Comparison of ENCODE assay signal across 19 mouse cellular contexts in genomic region chr9:71321436-71321835, GRCm38 (mm10).
DNase-seq lines count a peak whose midpoint lies in the region; ATAC-seq and TF ChIP-seq lines count a peak whose summit lies in the region.
"Had no signal": no experiment of that assay in that cellular context is flagged by ENCODE, and none has a peak within 500 bp of the region (broad histone marks: within the 10 kb centered on the region; RNA-seq: fewer than 3 reads in every experiment).

No protein-coding gene starts in this region.

- H3K4me3 ChIP-seq in kidney, embryonic 16.5 days (ENCODE audit: low read length) = no peak overlapping the region
- H3K4me3 ChIP-seq: embryonic facial prominence, embryonic 13.5 days; gastrocnemius, adult 2 months; hindbrain, embryonic 12.5 days; liver, embryonic 12.5 days; myocyte had no signal

- no peak overlapping the region for H3K9ac ChIP-seq in kidney, embryonic 16.5 days (replicated peaks; ENCODE audit: low read length)
- H3K9ac ChIP-seq: embryonic facial prominence, embryonic 13.5 days; forebrain, postnatal 0 days; hindbrain, embryonic 12.5 days; liver, embryonic 12.5 days had no signal

- H3K9me3 ChIP-seq in kidney, embryonic 16.5 days (ENCODE audit: low read length) = no peaks in the 10 kb centered on the region
- H3K9me3 ChIP-seq: embryonic facial prominence, embryonic 13.5 days; hindbrain, embryonic 12.5 days; liver, embryonic 12.5 days had no signal

- no peaks in the 10 kb centered on the region for H3K27me3 ChIP-seq in Patski
- H3K27me3 ChIP-seq in kidney, embryonic 16.5 days (ENCODE audit: insufficient read depth, low read length) = no peaks in the 10 kb centered on the region
- H3K27me3 ChIP-seq: embryonic facial prominence, embryonic 13.5 days; hindbrain, embryonic 12.5 days; liver, embryonic 12.5 days had no signal

- TF ChIP-seq CTCF in Patski (IDR thresholded peaks at IDR 0.05) = no peak

- in situ Hi-C loops in Patski (cut with MboI; ENCODE audit: low pct_unique_long_range_greater_than_20kb) = loop anchor here (5.0 to 10.0 kb wide), 2 partner anchors 41 to 107 kb away; partner anchors contain the start of gene Aldh1a2

- no peak overlapping the region for H3K4me2 ChIP-seq in kidney, embryonic 16.5 days (replicated peaks; ENCODE audit: low read depth, low read length)
- H3K4me2 ChIP-seq: embryonic facial prominence, embryonic 13.5 days; hindbrain, embryonic 12.5 days; liver, embryonic 12.5 days had no signal

- 39% methylated on average over 7 of the region's 7 CpGs for WGBS in kidney, embryonic 16.5 days

- CTCF ChIA-PET in Patski (lab: Charles Lee) = interaction anchor here (0.7 to 1.9 kb wide), 5 partner anchors 31 to 1847 kb away, joined by 3 to 7 read pairs (median 3); partner anchors contain the start of gene Aldh1a2

- DNase-seq in heart, postnatal 10 days = peak; percentile 10 to 30
- DNase-seq in heart, postnatal 36 days = no peak
- DNase-seq in Muller cell, postnatal 12 days (ENCODE audit: inconsistent ontology term) = peak; percentile 56
- DNase-seq in Patski (ENCODE audit: low read depth, low spot score) = peak; percentile 89
- DNase-seq in thymus, postnatal 25 days = no peak
- no peak for DNase-seq in adrenal gland, adult 2 months
- no peak for DNase-seq in right cerebral cortex, postnatal 36 days (ENCODE audit: low spot score in 2 of 2)
- DNase-seq: cerebellum, adult 9-11 months; forebrain, postnatal 0 days; left cerebral cortex, postnatal 4 days; midbrain, embryonic 14.5 days; spleen, adult 18-20 months; thymus, adult 18-20 months had no signal

- POLR2A ChIA-PET in Patski (lab: Charles Lee) = interaction anchor here (0.9 to 1.9 kb wide), 3 partner anchors 11 to 43 kb away, joined by 3 to 7 read pairs (median 7); no protein-coding TSS in a partner anchor

- H3K36me3 ChIP-seq in kidney, embryonic 16.5 days (ENCODE audit: insufficient read depth, low read length) = no peaks in the 10 kb centered on the region
- H3K36me3 ChIP-seq: embryonic facial prominence, embryonic 13.5 days; hindbrain, embryonic 12.5 days; liver, embryonic 12.5 days had no signal

- H3K27ac ChIP-seq in kidney, embryonic 16.5 days (ENCODE audit: low read length) = peak overlapping the region; percentile 93
- H3K27ac ChIP-seq: embryonic facial prominence, embryonic 13.5 days; gastrocnemius, adult 2 months; hindbrain, embryonic 12.5 days; liver, embryonic 12.5 days had no signal

- intact Hi-C loops in heart, postnatal 10 days (cut with DNase I) = no loop called here
- intact Hi-C loops in heart, postnatal 36 days (cut with DNase I) = no loop called here

- peak; percentile 65 for ATAC-seq in Patski
- peak; percentile 67 for ATAC-seq in kidney, embryonic 16.5 days (ENCODE audit: low FRiP score, low TSS enrichment)
- ATAC-seq: forebrain, postnatal 0 days; liver, embryonic 12.5 days had no signal

- peaks cover 34% of the 10 kb centered on the region for H3K4me1 ChIP-seq in kidney, embryonic 16.5 days (ENCODE audit: insufficient read depth, low read length)
- H3K4me1 ChIP-seq: hindbrain, embryonic 12.5 days; liver, embryonic 12.5 days had no signal

Comparison
In these comparisons a context has a peak if more than half of its experiments do, and no peak if none do; other contexts are left out.
1. DNase-seq: peak in heart, postnatal 10 days (2 of 2), Muller cell, postnatal 12 days (single experiment) and Patski (single experiment); none in heart, postnatal 36 days (0 of 2), thymus, postnatal 25 days (single experiment), adrenal gland, adult 2 months (single experiment) and right cerebral cortex, postnatal 36 days (0 of 2).